Mouse (Mus musculus) limb, embryonic 15.5 days (tissue): ENCODE data around the gene Kctd20. TPM values are rescaled to one million over a fixed set of nuclear protein-coding genes. Genes with fewer than 3 reads are reported as not detected.

ENCODE experiments used
- ATAC-seq: fragments of 200-750 bp; cut with Nextera tagmentation; 2 replicates; pipeline ENCODE4 v1.8.0; 2017; ENCODE audit warnings: low read depth, moderate TSS enrichment; ENCODE audit not compliant: insufficient number of reproducible peaks, low FRiP score, low TSS enrichment
- H3K27ac ChIP-seq: fragments of 300-500 bp; sonication (generic); 2 replicates; pipeline ENCODE4 v1.5.1; 2015; ENCODE audit warnings: moderate library complexity, mild to moderate bottlenecking, inconsistent platforms
- H3K27me3 ChIP-seq: fragments of 300-500 bp; sonication (generic); 2 replicates; pipeline ENCODE4 v1.6.1; 2015; ENCODE audit warnings: inconsistent platforms
- H3K36me3 ChIP-seq: fragments of 300-500 bp; sonication (generic); 2 replicates; pipeline ENCODE4 v1.6.1; 2015; ENCODE audit warnings: inconsistent platforms
- H3K4me1 ChIP-seq: fragments of 300-500 bp; sonication (generic); 2 replicates; pipeline ENCODE4 v1.6.1; 2015; ENCODE audit warnings: inconsistent platforms
- H3K4me2 ChIP-seq: fragments of 300-500 bp; sonication (generic); 2 replicates; pipeline ENCODE4 v1.6.1; 2015; ENCODE audit warnings: mild to moderate bottlenecking, inconsistent platforms
- H3K4me3 ChIP-seq: fragments of 300-500 bp; sonication (generic); 2 replicates; pipeline ENCODE4 v1.5.1; 2015; ENCODE audit warnings: mild to moderate bottlenecking, inconsistent platforms
- H3K9ac ChIP-seq: fragments of 300-500 bp; sonication (generic); 2 replicates; pipeline ENCODE4 v1.6.1; 2015; ENCODE audit warnings: inconsistent platforms
- H3K9me3 ChIP-seq: fragments of 300-500 bp; sonication (generic); 2 replicates; pipeline ENCODE4 v1.6.1; 2016; ENCODE audit warnings: inconsistent platforms
- WGBS: fragments of 180-500 bp; shearing (Covaris S2); methylation state at CpG from one replicate; pipeline ENCODE4 v1.1.7; 2015; 5-methylcytosine and 5-hydroxymethylcytosine counted together
- polyA plus RNA-seq: library from polyadenylated mRNA; unstranded; fragments of >200 nt; fragmentation: Nextera tagmentation; extraction: Ambion mirVana; gene quantifications from 2 replicates; pipeline ENCODE4 v1.2.1, GENCODE M21; 2015

Gene Kctd20
- polyA plus RNA-seq, 1 experiment from 2014 or later = 98.7 TPM

DNA sequence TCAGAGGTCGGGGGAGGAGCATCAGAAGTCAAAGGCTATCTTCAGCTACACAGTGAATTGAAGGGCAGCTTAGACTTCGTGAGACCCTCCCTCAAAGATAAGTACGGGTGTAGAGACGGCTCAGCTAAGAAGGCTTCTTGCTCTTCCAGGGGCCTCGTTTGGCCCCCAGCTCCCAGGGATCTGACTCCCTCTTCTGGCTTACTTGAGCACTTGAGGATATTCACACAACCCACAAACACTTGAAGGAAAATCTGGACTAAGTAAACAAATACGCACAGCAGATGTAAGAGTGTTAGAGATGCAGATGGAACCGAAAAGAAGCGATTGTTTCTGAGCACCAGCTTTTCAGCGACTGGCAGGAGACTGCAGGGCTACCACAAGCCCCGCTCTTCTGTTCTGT, 8.8 kb downstream of the Kctd20 start:
- Histone ChIP-seq H3K4me3 (no peak overlapping the region), H3K27me3 (no peaks in the 10 kb centered on the region), H3K4me2 (no peak overlapping the region), H3K27ac (no peak overlapping the region), H3K4me1 (no peaks in the 10 kb centered on the region), H3K9me3 (no peaks in the 10 kb centered on the region), H3K36me3 (peaks cover 72% of the 10 kb centered on the region), H3K9ac (no peak overlapping the region)
- WGBS = 82% methylated on average over 10 of the region's 10 CpGs
- no peak for ATAC-seq

DNA sequence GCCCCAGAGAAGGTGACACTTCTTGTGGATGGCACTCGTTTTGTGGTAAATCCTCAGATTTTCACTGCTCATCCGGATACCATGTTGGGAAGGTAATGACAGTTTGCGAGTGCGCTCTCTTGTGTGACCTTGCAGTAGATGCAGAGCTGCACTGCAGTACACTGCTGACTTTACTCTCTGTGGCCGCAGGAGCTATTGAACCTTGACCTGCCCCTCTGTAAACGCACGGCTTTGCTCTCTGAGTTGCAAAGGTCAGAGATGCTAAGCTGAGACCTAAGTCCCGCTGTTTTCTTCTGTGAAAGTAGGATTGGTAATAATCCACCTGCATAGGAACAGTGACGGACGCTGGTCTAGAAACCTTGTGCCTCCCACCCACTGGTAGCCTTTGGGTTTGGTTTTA, 9.8 kb downstream of the Kctd20 start:
- Histone ChIP-seq H3K4me3 (no peak overlapping the region), H3K36me3 (peaks cover 76% of the 10 kb centered on the region), H3K9me3 (no peaks in the 10 kb centered on the region), H3K4me2 (no peak overlapping the region), H3K4me1 (no peaks in the 10 kb centered on the region), H3K27me3 (no peaks in the 10 kb centered on the region), H3K27ac (no peak overlapping the region), H3K9ac (no peak overlapping the region)
- whole genome bisulfite sequencing = 88% methylated on average over 10 of the region's 10 CpGs
- ATAC-seq = no peak

DNA sequence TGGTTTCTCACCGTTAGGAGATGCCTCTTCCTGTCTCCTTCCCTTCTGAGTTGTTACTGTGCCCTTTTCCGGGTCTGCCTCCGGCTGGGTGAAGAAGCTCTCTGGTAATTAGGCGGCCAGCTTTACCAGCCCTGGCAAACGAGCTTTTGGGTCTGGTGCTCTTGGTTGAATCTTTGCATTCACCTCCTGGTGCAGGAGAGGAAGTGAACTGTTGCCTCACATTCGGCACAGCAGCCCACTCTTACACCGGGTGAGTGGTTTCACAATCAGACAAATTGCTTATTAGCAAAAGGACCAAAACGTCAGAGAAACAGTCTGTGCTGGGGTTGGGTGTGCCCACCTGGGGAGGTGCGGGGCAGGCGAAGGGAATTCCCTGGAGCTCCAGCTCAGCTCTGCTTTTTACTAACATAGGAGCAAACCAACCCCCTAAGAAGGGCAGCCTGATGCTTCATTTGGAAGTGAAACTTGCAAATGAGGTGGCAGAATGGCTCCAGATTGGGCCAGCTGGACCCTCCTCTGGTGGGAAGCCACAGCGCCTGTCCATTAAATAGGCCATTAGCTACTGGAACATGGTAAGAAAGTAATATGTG, 15.4 kb downstream of the Kctd20 start:
- H3K9me3 ChIP-seq = no peaks in the 10 kb centered on the region
- no peak overlapping the region for H3K27ac ChIP-seq
- peaks cover 98% of the 10 kb centered on the region for H3K36me3 ChIP-seq
- ATAC-seq = no peak
- H3K4me1 ChIP-seq = no peaks in the 10 kb centered on the region
- H3K4me3 ChIP-seq = no peak overlapping the region
- H3K27me3 ChIP-seq = no peaks in the 10 kb centered on the region
- no peak overlapping the region for H3K9ac ChIP-seq
- 73% methylated on average over 11 of the region's 11 CpGs for WGBS
- no peak overlapping the region for H3K4me2 ChIP-seq

DNA sequence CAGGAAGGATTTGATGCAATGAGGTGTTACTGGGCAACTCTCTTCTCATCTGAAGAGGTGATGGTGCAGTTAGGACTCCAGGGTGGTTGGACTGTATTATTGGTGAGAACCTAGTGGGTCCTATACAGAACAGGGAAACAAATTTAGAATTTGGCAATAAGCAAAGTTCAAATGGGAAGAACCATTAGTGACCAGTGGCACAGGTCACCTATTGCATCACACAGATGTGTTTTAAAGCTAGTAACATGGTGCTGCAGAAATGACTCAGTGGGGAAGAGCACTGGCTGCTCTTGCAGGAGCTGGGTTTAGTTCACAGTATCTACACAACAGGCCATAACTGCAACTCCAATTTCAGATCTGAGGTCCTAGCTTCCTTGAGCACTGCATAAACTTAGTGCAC, 18.4 kb downstream of the Kctd20 start:
- H3K4me2 ChIP-seq = no peak overlapping the region
- H3K4me1 ChIP-seq = no peaks in the 10 kb centered on the region
- peaks cover 98% of the 10 kb centered on the region for H3K36me3 ChIP-seq
- no peak overlapping the region for H3K9ac ChIP-seq
- no peaks in the 10 kb centered on the region for H3K27me3 ChIP-seq
- H3K4me3 ChIP-seq = no peak overlapping the region
- no peaks in the 10 kb centered on the region for H3K9me3 ChIP-seq
- no peak overlapping the region for H3K27ac ChIP-seq
- ATAC-seq = no peak

DNA sequence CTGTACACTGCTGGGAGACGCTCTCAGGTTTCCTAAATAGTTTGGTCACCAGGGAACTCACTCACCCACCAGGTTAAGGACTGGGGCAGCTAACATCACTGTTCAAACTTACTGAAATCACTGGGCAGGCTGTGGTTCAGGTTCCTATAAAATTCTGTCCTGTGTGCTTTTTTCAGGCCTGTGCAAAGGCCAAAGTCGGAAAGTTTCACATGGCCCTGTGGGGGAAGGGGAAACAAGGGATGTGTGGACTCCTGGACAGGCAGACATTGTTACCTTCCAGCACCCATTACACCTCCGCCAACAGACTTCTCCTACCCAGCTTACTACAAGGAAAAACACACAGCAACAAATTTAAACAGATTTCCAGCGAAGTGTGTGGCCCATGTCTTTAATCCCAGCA, 27.3 kb downstream of the Kctd20 start:
- ATAC-seq = no peak

DNA sequence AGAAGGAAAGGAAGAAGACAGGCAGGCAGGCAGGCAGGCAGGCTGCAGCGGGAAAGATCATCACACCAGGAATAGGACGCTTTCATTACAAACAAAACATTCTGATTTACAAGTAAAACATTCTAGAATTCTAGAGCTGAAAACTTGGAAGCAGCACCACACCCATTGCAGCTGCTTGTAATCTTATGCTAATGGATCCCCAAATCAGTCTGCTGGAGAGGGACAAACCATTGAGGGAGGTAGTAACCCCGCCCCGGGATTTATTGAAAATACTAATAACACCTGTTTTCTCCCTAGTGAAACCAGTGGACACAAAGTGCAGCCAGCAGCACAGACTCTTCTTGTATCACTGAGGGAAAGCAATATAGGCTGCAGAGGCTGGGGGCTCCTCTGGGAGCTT, 29.3 kb downstream of the Kctd20 start:
- H3K4me3 ChIP-seq = no peak overlapping the region
- peaks cover 71% of the 10 kb centered on the region for H3K36me3 ChIP-seq
- no peaks in the 10 kb centered on the region for H3K9me3 ChIP-seq
- WGBS = 68% methylated on average over 4 of the region's 4 CpGs
- no peaks in the 10 kb centered on the region for H3K27me3 ChIP-seq
- no peak for ATAC-seq
- H3K27ac ChIP-seq = no peak overlapping the region
- no peak overlapping the region for H3K9ac ChIP-seq
- no peaks in the 10 kb centered on the region for H3K4me1 ChIP-seq
- no peak overlapping the region for H3K4me2 ChIP-seq

More for the DNA sequence above, 27.3 kb downstream of the Kctd20 start:
- 90% methylated on average over 4 of the region's 4 CpGs for WGBS
- Histone ChIP-seq H3K9me3 (no peaks in the 10 kb centered on the region), H3K27ac (no peak overlapping the region), H3K9ac (no peak overlapping the region), H3K36me3 (peaks cover 84% of the 10 kb centered on the region), H3K4me2 (no peak overlapping the region), H3K4me1 (no peaks in the 10 kb centered on the region), H3K4me3 (no peak overlapping the region), H3K27me3 (no peaks in the 10 kb centered on the region)

DNA sequence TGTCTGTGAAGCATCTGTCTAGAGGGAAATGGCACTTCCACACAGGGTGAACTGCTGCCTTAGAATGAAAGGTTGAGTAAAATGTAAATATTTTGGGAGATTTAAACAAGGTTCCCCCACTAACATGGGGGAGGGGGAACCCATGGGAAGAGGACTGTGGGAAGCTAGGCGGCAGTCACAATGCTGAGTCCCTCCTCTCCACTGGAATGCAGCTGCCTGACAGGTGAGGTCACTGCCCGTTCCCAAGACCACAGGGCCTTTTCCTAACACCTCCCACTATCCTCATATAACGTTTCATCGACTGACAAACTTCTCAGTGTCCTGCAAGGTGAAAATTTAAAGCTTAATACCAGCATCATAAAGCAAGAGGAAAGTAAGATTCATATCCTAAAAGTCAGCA, 30.8 kb downstream of the Kctd20 start:
- WGBS = 33% methylated on average over 4 of the region's 4 CpGs
- no peaks in the 10 kb centered on the region for H3K27me3 ChIP-seq

DNA sequence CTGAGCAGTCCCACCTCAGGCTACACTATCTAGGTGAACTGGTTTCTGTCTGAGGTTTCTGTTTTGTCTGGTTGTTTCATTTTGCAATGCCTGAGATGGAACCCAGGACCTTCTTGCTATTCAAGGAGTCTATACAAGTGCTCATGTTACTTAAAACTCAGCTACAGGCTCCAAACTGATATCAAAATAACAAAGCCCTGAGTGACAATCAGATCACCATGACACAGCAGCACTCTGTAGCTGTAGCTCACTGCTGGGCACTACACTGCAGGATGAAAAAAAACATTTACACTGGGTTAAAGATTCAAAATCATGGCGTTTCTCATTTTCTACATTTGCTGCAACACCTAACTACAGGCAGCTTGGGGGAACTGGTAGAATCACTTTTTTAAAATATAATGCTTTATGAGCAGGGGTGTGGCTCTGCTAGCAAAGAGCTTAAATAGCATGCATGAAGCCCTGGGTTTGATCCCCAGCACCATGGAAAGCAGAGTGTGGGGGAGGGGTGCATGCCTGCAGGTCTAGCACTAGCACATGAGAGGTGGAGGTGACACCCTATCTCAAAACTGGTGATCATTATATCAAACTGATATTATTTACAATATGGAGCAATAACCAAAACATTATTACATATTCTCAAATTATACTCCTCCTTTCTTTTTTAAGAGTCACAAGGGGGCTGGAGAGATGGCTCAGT, 33.1 kb downstream of the Kctd20 start:
- Histone ChIP-seq H3K4me2 (no peak overlapping the region), H3K9ac (no peak overlapping the region), H3K27me3 (no peaks in the 10 kb centered on the region), H3K36me3 (peaks cover 74% of the 10 kb centered on the region), H3K9me3 (no peaks in the 10 kb centered on the region), H3K4me1 (no peaks in the 10 kb centered on the region), H3K4me3 (no peak overlapping the region), H3K27ac (no peak overlapping the region)
- no peak for ATAC-seq
- 92% methylated on average over 1 of the region's 1 CpGs for WGBS

More for the DNA sequence above, 30.8 kb downstream of the Kctd20 start:
- no peak for ATAC-seq
- no peak overlapping the region for H3K27ac ChIP-seq
- no peaks in the 10 kb centered on the region for H3K4me1 ChIP-seq
- no peaks in the 10 kb centered on the region for H3K9me3 ChIP-seq
- H3K4me2 ChIP-seq = no peak overlapping the region
- no peak overlapping the region for H3K4me3 ChIP-seq
- H3K36me3 ChIP-seq = peaks cover 73% of the 10 kb centered on the region
- H3K9ac ChIP-seq = no peak overlapping the region

DNA sequence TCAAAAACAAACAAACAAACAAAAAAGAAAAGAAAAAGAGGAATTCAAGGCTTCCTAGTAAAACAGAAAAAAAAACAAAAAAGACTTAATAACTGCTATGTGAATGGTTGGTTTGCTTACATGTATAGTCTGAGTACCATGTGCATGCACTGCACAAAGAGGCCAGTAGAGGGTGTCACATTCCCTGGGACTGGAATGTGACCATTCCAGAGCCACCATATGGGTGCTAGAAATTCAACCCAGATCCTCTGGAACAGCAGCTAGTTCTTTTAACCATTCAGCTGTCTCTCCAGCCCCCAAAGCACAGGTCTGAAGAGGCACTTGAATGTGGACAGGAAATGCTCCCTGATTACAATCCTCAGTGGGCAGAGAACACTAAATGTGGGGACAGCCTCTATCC, 35.1 kb downstream of the Kctd20 start:
- no peak overlapping the region for H3K4me3 ChIP-seq
- H3K27ac ChIP-seq = no peak overlapping the region
- H3K4me2 ChIP-seq = no peak overlapping the region
- ATAC-seq = no peak
- H3K27me3 ChIP-seq = no peaks in the 10 kb centered on the region
- no peak overlapping the region for H3K9ac ChIP-seq
- peaks cover 78% of the 10 kb centered on the region for H3K36me3 ChIP-seq
- no peaks in the 10 kb centered on the region for H3K4me1 ChIP-seq
- H3K9me3 ChIP-seq = no peaks in the 10 kb centered on the region

DNA sequence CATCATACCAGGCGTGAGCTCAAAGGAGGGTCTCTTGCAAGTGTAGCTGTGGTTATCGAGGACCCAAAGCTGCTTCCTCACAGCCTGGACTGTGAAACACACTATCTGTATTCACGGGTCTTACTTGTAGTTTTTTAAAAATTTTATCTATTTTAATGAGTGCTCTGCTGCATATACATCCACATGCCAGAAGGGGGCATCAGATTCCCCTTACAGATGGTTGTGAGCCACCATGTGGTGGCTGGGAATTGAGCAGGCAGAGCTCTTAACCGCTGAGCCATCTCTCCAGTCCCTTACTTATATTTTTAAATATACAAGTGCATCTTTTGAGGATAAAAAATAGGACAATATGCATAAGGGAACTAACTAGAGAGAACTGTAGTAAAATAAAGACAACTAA, 36.0 kb downstream of the Kctd20 start:
- no peaks in the 10 kb centered on the region for H3K4me1 ChIP-seq
- H3K4me2 ChIP-seq = no peak overlapping the region
- no peak overlapping the region for H3K9ac ChIP-seq
- H3K27ac ChIP-seq = no peak overlapping the region
- H3K4me3 ChIP-seq = no peak overlapping the region
- WGBS = 72% methylated on average over 4 of the region's 4 CpGs
- H3K9me3 ChIP-seq = no peaks in the 10 kb centered on the region
- H3K36me3 ChIP-seq = peaks cover 73% of the 10 kb centered on the region
- ATAC-seq = no peak
- H3K27me3 ChIP-seq = no peaks in the 10 kb centered on the region

DNA sequence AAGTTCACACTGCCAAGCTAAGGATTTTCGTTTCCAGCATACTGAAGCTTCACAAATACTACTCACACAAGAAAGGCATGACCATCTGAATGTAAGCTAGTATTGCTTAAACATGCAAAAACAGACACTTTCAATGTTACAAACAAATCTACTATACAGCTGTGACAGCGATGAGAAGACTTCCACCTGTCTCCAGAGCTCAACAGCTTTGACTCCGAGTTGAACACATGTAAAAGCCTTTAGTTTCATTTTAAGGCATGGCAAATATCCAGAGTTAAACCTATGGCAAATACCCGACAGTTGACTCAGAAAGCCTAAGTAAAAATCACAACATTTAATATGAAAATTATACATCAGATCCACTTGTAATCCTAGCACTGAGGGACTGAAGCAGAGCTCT, 36.5 kb downstream of the Kctd20 start:
- WGBS = 80% methylated on average over 4 of the region's 4 CpGs
- no peak overlapping the region for H3K4me2 ChIP-seq
- H3K27me3 ChIP-seq = no peaks in the 10 kb centered on the region
- no peak overlapping the region for H3K27ac ChIP-seq
- no peak for ATAC-seq
- H3K9me3 ChIP-seq = no peaks in the 10 kb centered on the region
- H3K4me3 ChIP-seq = no peak overlapping the region
- no peak overlapping the region for H3K9ac ChIP-seq
- peaks cover 68% of the 10 kb centered on the region for H3K36me3 ChIP-seq
- H3K4me1 ChIP-seq = no peaks in the 10 kb centered on the region

DNA sequence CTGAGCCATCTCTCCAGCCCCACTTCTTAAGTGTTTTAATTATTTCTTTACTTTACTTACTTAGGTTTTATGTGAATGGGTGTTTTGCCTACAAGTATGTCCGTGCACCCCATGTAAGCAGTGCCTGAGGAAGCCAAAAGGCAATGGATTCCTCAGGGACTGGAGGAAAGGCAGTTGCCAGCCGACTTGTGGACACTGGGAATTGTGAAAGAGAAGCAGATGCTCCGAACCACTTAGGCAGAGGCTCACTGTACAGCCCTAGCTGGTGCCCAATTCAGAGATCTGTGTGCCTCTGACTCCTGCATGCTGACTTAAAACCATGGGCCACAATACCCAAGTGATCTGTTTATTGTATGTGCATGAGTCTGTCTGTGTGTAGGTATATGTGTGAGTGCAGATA, 37.2 kb downstream of the Kctd20 start:
- Histone ChIP-seq H3K4me2 (no peak overlapping the region), H3K4me1 (no peaks in the 10 kb centered on the region), H3K4me3 (no peak overlapping the region), H3K9me3 (no peaks in the 10 kb centered on the region), H3K27me3 (no peaks in the 10 kb centered on the region), H3K9ac (no peak overlapping the region), H3K36me3 (peaks cover 62% of the 10 kb centered on the region), H3K27ac (no peak overlapping the region)
- 87% methylated on average over 3 of the region's 3 CpGs for WGBS
- ATAC-seq = no peak

DNA sequence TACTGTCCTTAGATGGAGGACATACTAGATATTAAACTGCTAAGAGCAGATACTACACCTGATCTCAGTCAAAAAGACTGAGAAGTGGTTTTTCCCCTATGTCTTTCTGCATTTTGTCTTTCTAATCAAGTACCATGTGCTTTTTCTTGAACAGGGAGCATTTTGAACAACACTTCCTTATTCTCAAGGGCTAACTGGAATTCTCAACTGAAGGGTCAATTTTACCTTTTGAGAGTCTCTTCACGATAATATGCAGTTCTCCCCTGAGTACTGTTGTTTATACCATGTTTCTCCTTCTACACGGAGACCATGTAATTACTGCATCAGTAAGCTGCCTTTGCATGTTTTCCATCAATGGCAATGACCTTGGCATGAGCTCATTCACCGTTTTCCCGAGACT, 38.3 kb downstream of the Kctd20 start:
- no peak overlapping the region for H3K9ac ChIP-seq
- H3K27me3 ChIP-seq = no peaks in the 10 kb centered on the region
- no peaks in the 10 kb centered on the region for H3K9me3 ChIP-seq
- no peak overlapping the region for H3K4me3 ChIP-seq
- no peak overlapping the region for H3K27ac ChIP-seq
- H3K36me3 ChIP-seq = peaks cover 61% of the 10 kb centered on the region
- no peak overlapping the region for H3K4me2 ChIP-seq
- 79% methylated on average over 4 of the region's 4 CpGs for WGBS
- no peak for ATAC-seq
- H3K4me1 ChIP-seq = no peaks in the 10 kb centered on the region
